Mouse (Mus musculus) small intestine, adult 2 months (tissue): ENCODE measurements around the gene Tssk3.

ENCODE experiments used
- CTCF ChIP-seq: fragments of 200-500 bp; IDR thresholded peaks from 2 replicates; pipeline ENCODE4 v1.5.1; 2012; ENCODE audit warnings: low read depth, mild to moderate bottlenecking, control low read depth, inconsistent platforms, low read length, moderate library complexity, mixed read lengths; ENCODE audit not compliant: insufficient replicate concordance, insufficient read length; ENCODE audit errors: extremely low read depth
- POLR2A ChIP-seq: fragments of 200-500 bp; IDR thresholded peaks from 2 replicates; pipeline ENCODE4 v1.6.1; 2012; ENCODE audit warnings: low read depth, mild to moderate bottlenecking, control low read depth, inconsistent platforms, low read length, moderate library complexity

DNA sequence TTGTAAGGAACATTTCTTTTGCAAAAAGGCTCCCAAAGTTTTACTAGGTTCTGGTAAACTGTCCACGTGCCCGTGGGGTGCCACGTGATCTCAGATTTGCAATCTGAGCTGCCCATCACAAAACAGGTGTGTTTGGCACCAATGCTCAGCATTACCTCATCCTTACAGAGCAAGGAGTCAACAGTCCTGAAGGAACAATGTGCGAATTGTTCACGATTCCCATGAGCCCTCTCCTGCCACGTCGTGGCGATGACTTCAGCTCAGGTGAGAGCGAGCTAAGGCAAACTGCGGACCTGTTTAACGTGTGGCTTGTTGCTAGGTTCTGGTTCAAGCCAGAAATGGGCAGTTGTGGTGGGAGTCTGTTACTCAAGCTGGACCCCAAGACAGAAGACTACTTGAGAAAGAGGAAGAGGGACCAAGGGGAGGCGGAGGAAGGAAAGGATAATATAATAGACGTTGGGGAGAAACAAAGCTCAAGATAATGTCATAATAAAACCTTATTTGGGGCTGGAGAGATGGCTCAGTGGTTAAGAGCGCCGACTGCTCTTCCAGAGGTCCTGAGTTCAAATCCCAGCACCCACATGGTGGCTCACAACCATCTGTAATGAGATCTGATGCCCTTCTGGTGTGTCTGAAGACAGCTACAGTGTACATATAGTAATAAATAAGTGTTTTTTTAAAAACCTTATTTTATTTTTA lies 39.2 kb downstream of the Tssk3 start:
- TF ChIP-seq CTCF (no peak), POLR2A (no peak)
